Mouse (Mus musculus) liver, embryonic 14.5 days (tissue): ENCODE data around the gene Tpx2. TPM values are rescaled to one million over a fixed set of nuclear protein-coding genes. Genes with fewer than 3 reads are reported as not detected.

Experiments
- ATAC-seq: fragments of 200-750 bp; cut with Nextera tagmentation; 2 replicates; pipeline ENCODE4 v1.8.0; 2017; ENCODE audit warnings: moderate number of reproducible peaks, mild to moderate bottlenecking, moderate library complexity; ENCODE audit not compliant: insufficient read depth
- DNase-seq, 3 experiments: peaks; one replicate each; pipeline ENCODE4 v3.0.0-alpha.2; 2012 to 2013; ENCODE audit warnings: low read depth in 3 of 3, low spot score in 3 of 3
- H3K27ac ChIP-seq: fragments of 300-500 bp; sonication (generic); 2 replicates; pipeline ENCODE4 v1.5.1; 2014; ENCODE audit warnings: moderate library complexity, mild to moderate bottlenecking, control low read depth, inconsistent platforms
- H3K27me3 ChIP-seq: fragments of 300-500 bp; sonication (generic); 2 replicates; pipeline ENCODE4 v1.6.1; 2014; ENCODE audit warnings: mild to moderate bottlenecking, low read length, moderate library complexity; ENCODE audit not compliant: control insufficient read depth, insufficient read depth
- H3K36me3 ChIP-seq: fragments of 300-500 bp; sonication (generic); replicated peaks from 2 replicates; pipeline ENCODE4 v1.6.1; 2014; ENCODE audit warnings: low read depth; ENCODE audit not compliant: control insufficient read depth, insufficient read depth
- H3K4me1 ChIP-seq, 2 experiments: fragments of 200-500 bp in 1 of 2; fragments of 300-500 bp in 1 of 2; sonication (generic) in 1 of 2; replicated peaks; 2 replicates each; pipeline ENCODE4 v1.6.1; 2012 to 2014; ENCODE audit warnings: antibody characterized with exemption in 1 of 2, inconsistent platforms in 1 of 2, low read length in 1 of 2; ENCODE audit not compliant: control insufficient read depth in 2 of 2, insufficient read depth in 2 of 2
- H3K4me2 ChIP-seq: fragments of 300-500 bp; sonication (generic); 2 replicates; pipeline ENCODE4 v1.6.1; 2014; ENCODE audit warnings: low read depth, mild to moderate bottlenecking, control low read depth, moderate library complexity
- H3K4me3 ChIP-seq, 2 experiments: fragments of 200-500 bp in 1 of 2; fragments of 300-500 bp in 1 of 2; sonication (generic) in 1 of 2; 2 replicates each; pipeline ENCODE4 v1.5.1; 2012 to 2014; ENCODE audit warnings: low read depth in 2 of 2, low read length in 2 of 2, mild to moderate bottlenecking in 2 of 2, control low read depth in 1 of 2, inconsistent platforms in 1 of 2, moderate library complexity in 1 of 2; ENCODE audit not compliant: insufficient read depth in 1 of 2
- H3K9ac ChIP-seq: fragments of 300-500 bp; sonication (generic); replicated peaks from 2 replicates; pipeline ENCODE4 v1.6.1; 2014; ENCODE audit warnings: mild to moderate bottlenecking, control low read depth, moderate library complexity
- H3K9me3 ChIP-seq: fragments of 300-500 bp; sonication (generic); 2 replicates; pipeline ENCODE4 v1.6.1; 2016; ENCODE audit warnings: low read length, mixed read lengths; ENCODE audit not compliant: control insufficient read depth
- CTCF ChIP-seq: IDR thresholded peaks from 2 replicates; pipeline ENCODE4 v1.5.1; 2016; ENCODE audit warnings: antibody characterized with exemption, low read depth, control low read depth
- EP300 ChIP-seq: IDR thresholded peaks from 2 replicates; pipeline ENCODE4 v1.6.1; 2016; ENCODE audit warnings: antibody characterized with exemption, low read depth
- WGBS: fragments of 180-500 bp; shearing (Covaris S2); extraction: QIAGEN DNeasy Blood & Tissue Kit; methylation state at CpG from one replicate; pipeline ENCODE4 v1.1.7; 2014; ENCODE audit not compliant: insufficient replicate concordance; 5-methylcytosine and 5-hydroxymethylcytosine counted together
- polyA plus RNA-seq, 2 experiments: library from polyadenylated mRNA; depleted of rRNA in 1 of 2; stranded (reverse) in 1 of 2; unstranded in 1 of 2; fragments of >200 nt; fragmentation: Nextera tagmentation in 1 of 2; extraction: Ambion mirVana in 1 of 2; gene quantifications; 2 replicates each; pipeline versions ENCODE4 v1.2.1 to v1.2.3; 2012 to 2014

Tpx2 gene
- polyA plus RNA-seq, 2 experiments: 47.1 to 80.9 TPM

DNA sequence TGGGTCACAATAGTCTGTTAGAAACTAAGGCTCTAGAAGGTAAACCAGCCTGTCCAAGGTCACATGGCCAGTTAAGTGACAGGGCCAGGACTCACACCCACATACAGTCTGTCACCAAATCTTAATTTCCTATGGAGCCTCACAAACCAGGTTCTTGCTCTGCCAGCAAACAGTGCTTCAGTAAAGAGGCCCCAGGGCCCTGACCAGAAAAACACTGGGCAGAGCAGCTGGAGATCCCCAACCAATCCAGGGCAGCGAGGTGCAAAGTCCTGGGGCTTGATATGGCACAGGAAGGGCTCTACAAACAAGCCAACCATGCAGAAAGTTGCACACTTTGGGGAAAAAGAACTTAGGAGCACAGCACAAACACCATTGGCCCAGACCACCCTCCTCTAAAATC lies 19.2 kb upstream of the Tpx2 start:
- Histone ChIP-seq H3K9ac (peak overlapping the region; percentile 98), H3K4me1 (peaks cover 53 to 60% of the 10 kb centered on the region in 2 experiments), H3K9me3 (no peaks in the 10 kb centered on the region), H3K4me2 (peak overlapping the region; percentile 84), H3K27me3 (no peaks in the 10 kb centered on the region), H3K36me3 (peaks cover 47% of the 10 kb centered on the region), H3K4me3 (peak overlapping the region; percentile 89 to 95), H3K27ac (peak overlapping the region; percentile 93)
- TF ChIP-seq EP300 (no peak), CTCF (no peak)
- ATAC-seq: no peak
- 15% methylated on average over 1 of the region's 1 CpGs for WGBS
- no peak for DNase-seq

DNA sequence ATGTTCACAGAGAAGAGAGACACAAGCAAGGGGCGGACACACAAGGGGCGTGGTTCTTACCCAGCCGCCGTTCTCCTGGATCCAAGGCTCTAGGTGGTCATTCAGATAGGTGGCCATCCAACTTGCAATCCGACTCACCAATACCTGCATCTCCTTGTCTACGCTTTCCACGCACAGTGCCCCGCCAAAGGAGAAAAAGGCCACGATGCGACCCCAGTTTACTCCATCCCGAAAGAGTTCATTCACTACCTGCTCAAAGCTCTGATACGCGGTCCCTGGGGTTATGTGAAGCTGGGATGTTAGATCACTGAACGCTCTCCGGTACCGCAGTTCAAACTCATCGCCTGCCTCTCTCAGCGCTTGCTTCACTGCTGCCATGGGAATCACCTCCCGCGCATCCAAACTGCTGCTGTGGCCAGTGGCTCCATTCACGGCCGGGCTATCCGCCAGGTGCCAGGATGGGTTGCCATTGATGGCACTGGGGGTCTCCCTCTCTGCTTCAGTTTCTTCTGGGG lies 18.3 kb upstream of the Tpx2 start:
- peak overlapping the region; percentile 89 to 95 for H3K4me3 ChIP-seq
- H3K4me1 ChIP-seq: peaks cover 51 to 52% of the 10 kb centered on the region in 2 experiments
- DNase-seq (no peak), ATAC-seq (no peak)
- TF ChIP-seq CTCF (no peak), EP300 (no peak)
- no peaks in the 10 kb centered on the region for H3K27me3 ChIP-seq
- no peaks in the 10 kb centered on the region for H3K9me3 ChIP-seq
- H3K27ac ChIP-seq: peak overlapping the region; percentile 93
- WGBS: 64% methylated on average over 23 of the region's 23 CpGs
- peak overlapping the region; percentile 98 for H3K9ac ChIP-seq
- H3K36me3 ChIP-seq: peaks cover 38% of the 10 kb centered on the region
- H3K4me2 ChIP-seq: peak overlapping the region; percentile 84

DNA sequence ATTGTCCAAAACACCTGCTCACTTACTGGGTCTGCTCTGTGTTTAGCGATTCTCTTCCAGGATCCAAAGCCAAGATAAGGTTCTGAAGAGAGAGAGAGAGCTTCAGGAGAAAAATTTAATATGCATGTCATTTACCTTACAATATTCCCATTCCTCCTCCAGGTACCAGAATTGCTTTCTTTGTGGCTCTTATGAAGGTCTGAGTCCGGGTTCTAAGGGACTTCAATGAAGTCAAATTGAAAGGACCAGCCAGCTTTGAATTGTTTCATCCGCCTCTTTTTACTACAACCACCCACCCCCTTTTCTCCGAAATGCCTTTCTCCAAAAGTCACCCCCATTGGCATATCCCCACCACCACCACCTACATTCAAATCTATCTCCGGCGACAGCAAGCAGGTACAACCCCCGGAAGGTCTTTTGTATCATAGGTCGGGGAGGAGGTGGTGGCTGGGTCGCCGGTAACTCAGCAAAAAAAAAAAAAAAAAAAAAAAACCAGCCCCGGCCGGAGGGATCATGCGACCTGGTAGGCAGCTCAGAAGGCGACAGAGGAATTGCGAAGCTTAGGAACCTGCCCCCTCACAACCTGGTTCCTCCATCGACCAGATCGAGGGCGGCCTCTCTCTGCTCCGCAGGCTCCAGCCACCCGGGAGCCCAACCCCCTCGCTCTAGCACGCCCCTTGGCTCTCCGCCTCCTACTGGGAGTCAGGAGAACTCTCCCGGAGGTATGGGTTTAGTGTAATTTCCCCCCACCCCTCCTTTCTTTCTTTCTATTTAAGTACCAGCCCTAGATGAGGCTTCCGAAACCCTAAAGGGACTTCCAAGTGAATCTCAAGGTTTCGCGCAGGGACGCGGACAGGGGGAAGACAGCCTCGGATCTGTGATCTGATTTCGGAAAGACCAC lies 17.5 kb upstream of the Tpx2 start:
- peak overlapping the region; percentile 89 to 95 for H3K4me3 ChIP-seq
- DNase-seq (peak; percentile 77 to 82 (median 77)), ATAC-seq (peak; percentile 71)
- WGBS: 2% methylated on average over 30 of the region's 31 CpGs
- no peaks in the 10 kb centered on the region for H3K9me3 ChIP-seq
- no peaks in the 10 kb centered on the region for H3K27me3 ChIP-seq
- TF ChIP-seq EP300 (peak; percentile 64; the same call in 1 of the 2 replicates), CTCF (peak; percentile 91)
- H3K36me3 ChIP-seq: peaks cover 36% of the 10 kb centered on the region
- H3K4me1 ChIP-seq: peaks cover 42 to 48% of the 10 kb centered on the region in 2 experiments
- H3K27ac ChIP-seq: peak overlapping the region; percentile 93
- peak overlapping the region; percentile 84 for H3K4me2 ChIP-seq
- peak overlapping the region; percentile 98 for H3K9ac ChIP-seq

DNA sequence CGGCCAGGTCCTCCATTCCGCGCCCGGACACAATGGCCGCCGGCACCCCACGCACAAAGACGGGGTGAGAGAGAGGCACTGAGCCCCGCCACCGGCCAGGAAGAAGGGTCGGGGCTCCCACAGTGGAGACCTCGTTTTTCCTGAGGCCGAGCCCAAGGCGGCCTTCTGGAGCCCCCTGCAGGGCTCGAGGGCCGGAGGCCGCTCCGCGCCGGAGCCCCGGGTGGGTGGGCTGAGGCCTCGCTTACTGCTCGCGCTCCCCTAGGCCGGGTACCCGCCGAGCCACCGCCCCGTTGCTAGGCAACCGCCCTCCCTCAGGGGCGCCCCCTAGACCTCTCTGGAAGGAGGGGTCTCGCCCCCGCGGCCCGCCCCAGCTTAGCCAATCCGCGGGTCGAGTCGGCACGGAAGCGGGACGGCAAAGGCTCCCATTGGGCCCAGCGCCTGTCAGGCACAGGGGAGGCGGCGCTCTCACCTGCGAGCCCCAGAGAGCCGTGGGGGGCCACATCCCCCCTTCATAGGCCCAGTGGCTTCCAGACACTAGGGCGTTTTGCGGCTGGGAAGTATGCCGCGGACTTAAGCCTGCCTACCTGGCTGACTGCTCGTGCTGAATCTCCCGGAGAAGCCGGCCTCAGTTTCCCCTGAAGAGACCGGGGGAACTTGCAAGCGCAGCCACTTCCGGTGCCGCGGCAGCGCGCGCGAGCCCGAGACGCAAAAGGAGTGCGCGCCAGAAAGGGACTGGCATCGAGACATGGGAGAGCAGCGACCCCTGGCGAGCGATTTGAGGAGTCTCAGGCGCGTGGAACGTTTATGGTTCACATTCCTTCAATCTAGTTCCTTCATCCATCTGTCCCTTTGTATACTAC lies 16.5 kb upstream of the Tpx2 start, which contains the start of gene Bcl2l1:
Gene Bcl2l1 (minus strand): TSS at position 710 of the 860 bp plus-strand sequence.
- under 1% methylated on average over 74 of the region's 74 CpGs for WGBS
- H3K9me3 ChIP-seq: no peaks in the 10 kb centered on the region
- peak within 1 kb of the TSS; percentile 89 to 95 for H3K4me3 ChIP-seq
- peak within 1 kb of the TSS; percentile 84 for H3K4me2 ChIP-seq
- H3K27me3 ChIP-seq: no peaks in the 10 kb centered on the region
- peak within 1 kb of the TSS; percentile 93 for H3K27ac ChIP-seq
- peaks cover 32 to 39% of the 10 kb centered on the region in 2 experiments for H3K4me1 ChIP-seq
- H3K9ac ChIP-seq: peak within 1 kb of the TSS; percentile 98
- peak; percentile 92 to 94 (median 93) for DNase-seq
- peak; percentile 99 for TF ChIP-seq CTCF
- TF ChIP-seq EP300: peak; percentile 27; the same call in 1 of the 2 replicates
- H3K36me3 ChIP-seq: peaks cover 26% of the 10 kb centered on the region
- peak; percentile 94 for ATAC-seq
